Mouse (Mus musculus): ENCODE data around the gene Usp46.

DNA sequence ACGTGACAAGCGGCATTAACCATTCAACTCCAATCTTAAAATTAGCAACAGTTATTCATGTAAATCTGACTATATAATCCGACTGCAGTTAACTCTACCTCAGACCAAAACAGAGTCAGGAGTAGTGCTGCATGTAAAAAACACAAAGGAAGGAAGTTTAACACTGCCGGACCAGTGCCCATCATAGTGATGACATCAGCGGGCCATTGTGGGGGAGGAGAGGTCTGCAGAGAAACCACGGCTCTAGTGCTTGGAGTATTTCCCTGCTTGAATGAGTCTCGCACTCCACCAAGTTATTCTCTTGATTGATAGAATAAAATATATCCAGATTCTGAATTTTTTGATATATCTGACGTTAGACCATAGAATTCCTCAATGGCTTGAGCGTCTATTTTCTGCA lies 66.5 kb downstream of the Usp46 start:
- TF ChIP-seq CTCF (IDR thresholded peaks at IDR 0.05; ENCODE audit: borderline replicate concordance, control insufficient read depth, extremely low read depth, insufficient read depth, low read length, poor library complexity) (no peak), POLR2A (IDR thresholded peaks at IDR 0.05; ENCODE audit: control insufficient read depth, extremely low read depth, insufficient read depth, low read length, poor library complexity) (no peak)

Measured in thymus, adult 2 months (tissue).